Mouse (Mus musculus): Measurements from ENCODE around the gene Hsd17b1. TPM values are rescaled to one million over a fixed set of nuclear protein-coding genes. Genes with fewer than 3 reads are reported as not detected.

Gene Hsd17b1
- total RNA-seq, 2 experiments from 2014 or later = 0.43 to 0.79 TPM

DNA sequence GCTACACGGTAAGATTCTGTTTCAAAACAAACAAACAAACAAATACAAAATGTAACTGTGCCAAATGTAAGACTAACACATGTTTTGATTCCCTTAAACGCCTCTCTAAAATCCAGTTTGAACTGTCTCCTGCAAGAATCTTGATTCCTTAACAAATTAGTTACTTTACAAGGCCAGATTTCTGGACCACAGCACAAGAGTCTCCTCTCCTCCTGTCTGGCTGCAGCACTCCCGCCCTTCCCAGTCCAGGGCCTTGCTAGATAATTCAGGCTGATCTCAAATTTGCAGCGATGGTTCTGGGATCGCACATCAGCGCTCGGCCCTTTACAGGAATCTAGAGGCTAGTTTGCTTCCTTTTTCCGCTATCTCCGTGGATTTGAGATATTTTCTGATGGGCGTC is 3.4 kb downstream of the Hsd17b1 start:
- peak in 1 of 2 experiments; percentile 18 for DNase-seq (ENCODE audit: extremely low spot score in 1 of 2, low spot score in 2 of 2)
- intact Hi-C loops (cut with DNase I) = loop anchor here (5.0 kb wide), 1 partner anchor 96 kb away; the partner anchor contains the start of gene Ccr10

DNA sequence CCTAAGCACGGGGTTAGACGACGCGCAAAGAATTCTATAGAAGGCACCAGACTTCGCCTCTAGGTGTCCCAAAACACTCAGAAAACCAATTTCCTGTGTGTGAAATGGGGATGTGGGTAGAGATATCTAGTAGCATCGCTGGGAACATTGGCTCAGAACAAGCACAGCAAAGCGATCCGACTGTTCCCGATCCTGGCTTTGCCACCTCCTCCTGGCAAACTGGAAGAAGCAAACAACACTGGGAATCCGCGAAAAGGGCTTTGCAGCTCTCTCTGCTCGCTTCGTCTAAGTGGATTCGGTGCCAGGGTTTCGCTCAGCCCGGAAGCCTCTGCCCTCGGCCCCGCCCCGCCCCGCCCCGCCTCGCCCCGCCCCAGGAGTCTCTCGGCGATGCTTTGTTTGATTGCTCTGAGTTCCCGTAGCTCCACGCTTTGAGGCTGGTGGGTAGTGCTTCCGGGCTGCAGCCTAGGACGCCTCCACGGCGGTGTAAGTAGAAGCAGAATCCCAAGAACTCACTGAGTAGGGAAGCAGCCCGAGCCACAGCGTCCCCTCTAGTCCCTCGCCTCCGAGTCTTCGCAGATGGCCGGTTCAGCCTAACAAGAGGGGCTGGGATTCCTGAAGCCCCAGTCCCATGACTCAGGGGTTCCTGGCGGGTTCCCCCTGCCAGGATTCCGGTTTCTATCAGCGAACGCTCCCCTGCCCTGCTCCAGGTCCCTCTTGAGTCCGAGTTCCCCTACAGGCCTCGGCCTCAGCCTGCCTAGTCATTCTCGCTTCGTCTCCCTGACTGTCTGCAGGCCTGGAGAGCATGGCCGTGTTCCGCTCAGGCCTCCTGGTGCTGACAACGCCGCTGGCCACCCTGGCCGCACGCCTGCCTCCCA is 4.2 kb downstream of the Hsd17b1 start, which contains the start of gene Coasy:
Gene Coasy, plus strand, starts transcription at position 358 of the 875 bp plus-strand sequence.
- intact Hi-C loops (cut with DNase I) = loop anchor here (5.0 kb wide), 1 partner anchor 95 kb away; the partner anchor contains the start of gene Ccr10
- DNase-seq (ENCODE audit: extremely low spot score in 1 of 2, low spot score in 2 of 2) = peak; percentile 85 to 90

DNA sequence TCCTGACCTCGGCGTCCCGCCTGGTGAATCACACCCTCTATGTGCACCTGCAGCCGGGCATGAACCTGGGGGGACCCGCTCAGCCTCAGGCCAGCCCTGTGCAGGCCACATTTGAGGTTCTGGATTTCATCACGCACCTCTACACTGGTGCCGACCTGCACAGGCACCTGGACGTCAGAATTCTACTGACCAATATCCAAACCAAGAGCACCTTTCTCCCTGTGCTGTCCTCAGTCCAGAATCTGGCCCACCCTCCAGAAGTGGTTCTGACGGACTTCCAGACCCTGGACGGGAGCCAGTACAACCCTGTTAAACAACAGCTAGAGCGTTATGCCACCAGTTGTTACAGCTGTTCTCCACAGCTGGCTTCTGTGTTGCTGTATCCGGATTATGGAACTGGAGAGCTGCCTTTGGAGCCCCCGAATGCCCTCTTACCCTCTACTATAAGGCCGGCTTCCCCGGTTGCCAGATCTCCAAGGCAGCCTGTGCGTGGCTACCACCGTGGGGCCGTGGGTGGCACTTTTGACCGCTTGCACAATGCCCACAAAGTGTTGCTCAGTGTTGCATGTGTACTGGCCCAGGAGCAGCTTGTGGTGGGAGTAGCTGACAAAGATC is 5.0 kb downstream of the Hsd17b1 start:
- DNase-seq (ENCODE audit: extremely low spot score in 1 of 2, low spot score in 2 of 2) = peak in 1 of 2 experiments; percentile 65
- intact Hi-C loops (cut with DNase I) = loop anchor here (5.0 kb wide), 1 partner anchor 94 kb away; the partner anchor contains the start of gene Ccr10

DNA sequence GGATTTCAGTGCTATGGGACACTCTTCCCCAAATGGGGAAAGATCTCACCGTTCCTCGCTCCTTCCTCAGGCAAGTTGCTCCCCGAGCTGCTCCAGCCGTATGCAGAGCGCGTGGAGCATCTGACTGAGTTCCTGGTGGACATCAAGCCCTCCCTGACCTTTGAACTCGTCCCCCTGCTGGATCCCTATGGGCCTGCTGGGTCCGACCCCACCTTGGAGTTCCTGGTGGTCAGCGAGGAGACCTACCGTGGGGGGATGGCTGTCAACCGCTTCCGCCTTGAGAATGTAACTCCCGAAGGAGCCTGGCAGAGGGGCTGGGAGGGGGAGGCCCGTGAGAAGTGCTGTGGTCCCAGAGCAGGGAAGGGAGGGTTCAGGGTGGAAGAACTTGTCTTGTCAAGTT is 6.0 kb downstream of the Hsd17b1 start:
- DNase-seq (ENCODE audit: extremely low spot score in 1 of 2, low spot score in 2 of 2) = peak in 1 of 2 experiments; percentile 32
- intact Hi-C loops (cut with DNase I) = loop anchor here (5.0 kb wide), 1 partner anchor 93 kb away; the partner anchor contains the start of gene Ccr10

DNA sequence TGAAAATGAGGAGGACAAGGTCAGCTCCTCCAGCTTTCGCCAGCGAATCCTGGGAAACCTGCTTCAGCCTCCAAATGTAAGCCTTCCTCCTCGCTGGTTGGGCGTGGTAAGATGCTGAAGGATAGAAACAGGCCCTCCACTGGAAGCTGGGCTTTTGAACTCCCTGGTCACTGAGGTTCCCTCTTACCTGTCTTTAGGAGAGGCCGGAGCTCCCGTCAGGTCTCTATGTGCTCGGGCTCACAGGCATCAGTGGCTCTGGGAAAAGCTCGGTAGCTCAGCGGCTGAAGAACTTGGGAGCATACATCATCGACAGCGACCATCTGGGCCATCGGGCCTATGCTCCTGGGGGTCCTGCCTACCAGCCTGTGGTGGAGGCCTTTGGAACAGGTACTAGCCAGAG is 6.6 kb downstream of the Hsd17b1 start:
- DNase-seq (ENCODE audit: extremely low spot score in 1 of 2, low spot score in 2 of 2) = peak in 1 of 2 experiments; percentile 22
- intact Hi-C loops (cut with DNase I) = loop anchor here (5.0 kb wide), 1 partner anchor 92 kb away; the partner anchor contains the start of gene Ccr10

DNA sequence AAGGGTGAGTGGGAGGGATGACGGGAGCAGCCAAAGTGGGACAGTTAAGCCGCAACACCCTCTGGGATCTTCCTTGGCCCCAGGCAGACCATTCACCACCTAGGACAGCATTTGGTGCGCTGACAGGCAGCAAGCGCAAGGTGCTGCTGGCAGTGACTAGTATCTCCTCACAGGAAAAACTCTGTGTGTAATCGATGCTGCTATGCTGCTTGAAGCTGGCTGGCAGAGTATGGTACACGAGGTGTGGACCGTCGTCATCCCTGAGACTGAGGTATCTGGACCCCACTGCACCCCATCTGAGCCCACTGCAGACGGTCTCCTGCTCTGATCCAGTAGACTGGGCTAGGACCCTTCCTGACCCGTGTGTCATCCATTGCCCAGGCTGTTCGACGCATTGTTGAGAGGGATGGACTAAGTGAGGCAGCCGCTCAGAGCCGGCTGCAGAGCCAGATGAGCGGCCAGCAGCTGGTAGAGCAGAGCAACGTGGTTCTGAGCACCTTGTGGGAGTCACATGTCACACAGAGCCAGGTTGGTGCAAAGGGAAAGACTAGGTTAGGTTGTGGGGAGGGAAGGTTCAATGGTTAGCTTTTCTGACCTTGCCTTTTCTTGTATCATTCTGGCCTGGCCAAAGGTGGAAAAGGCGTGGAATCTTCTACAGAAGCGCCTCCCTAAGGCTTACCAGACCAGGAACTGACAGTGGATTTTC is 7.6 kb downstream of the Hsd17b1 start:
- intact Hi-C loops (cut with DNase I) = no loop called here
- peak in 1 of 2 experiments; percentile 16 for DNase-seq (ENCODE audit: extremely low spot score in 1 of 2, low spot score in 2 of 2)

DNA sequence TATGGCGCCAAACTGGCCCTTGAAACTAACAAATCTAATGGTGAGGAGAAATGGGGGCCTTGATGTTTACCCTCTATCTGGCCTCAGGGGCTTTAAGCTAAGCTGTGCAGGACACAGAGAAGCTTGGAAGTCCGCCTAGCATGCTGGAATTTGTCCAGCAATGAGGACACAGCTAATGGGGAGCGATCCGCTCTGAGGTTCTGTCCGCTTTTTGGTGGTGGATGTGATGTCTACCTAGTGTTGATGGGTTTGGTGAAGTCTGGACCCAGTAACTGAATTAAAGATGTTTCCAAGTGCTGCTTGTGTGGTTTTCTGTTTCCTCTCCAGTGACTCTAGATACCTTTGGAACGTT is 8.1 kb downstream of the Hsd17b1 start:
- intact Hi-C loops (cut with DNase I) = no loop called here
- DNase-seq (ENCODE audit: extremely low spot score in 1 of 2, low spot score in 2 of 2) = no peak

DNA sequence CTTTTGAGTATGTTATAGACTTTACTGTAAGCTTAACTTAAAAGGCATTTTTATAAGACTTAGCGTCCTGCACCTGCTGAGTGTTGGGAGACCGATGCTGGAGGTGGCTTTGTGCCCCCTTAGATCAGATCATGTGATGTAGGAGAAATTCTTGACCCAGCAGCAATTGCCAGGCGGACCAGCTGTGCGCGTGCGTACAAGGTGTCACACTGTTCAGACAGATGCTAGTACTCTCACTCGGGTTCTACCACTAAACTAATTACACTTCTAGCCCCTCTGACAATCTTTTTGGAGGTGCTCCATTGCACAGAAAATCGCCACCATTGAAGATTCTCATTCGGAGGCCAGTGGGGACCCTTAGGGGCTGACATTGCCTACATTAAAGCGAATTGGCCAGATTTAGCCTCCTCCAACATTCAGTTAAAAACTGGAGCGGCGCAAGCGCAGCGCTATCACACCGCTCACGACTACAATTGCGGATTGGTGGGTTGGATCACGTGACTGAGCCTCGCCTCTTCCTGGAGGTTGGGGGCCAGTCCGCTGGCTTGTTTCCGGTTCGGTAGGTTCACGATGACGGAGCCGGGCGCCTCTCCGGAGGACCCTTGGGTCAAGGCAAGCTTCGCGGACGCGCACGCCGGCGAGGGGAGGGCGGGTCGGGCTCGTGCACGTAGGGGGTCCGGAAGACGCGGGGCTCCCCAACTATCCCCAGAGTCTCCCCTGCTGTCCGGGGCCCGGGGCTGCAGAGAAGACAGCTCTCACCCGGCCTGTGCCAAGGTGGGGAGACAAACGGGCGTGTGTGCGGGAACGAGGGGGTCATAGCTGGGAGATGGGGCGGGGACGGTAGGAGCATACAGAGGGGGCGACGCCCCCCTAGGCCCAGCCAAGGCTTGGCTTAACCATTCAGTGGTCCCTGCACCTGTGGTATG is 8.8 kb downstream of the Hsd17b1 start, which contains the start of gene Mlx:
Gene Mlx, plus strand, starts transcription at position 522 of the 926 bp plus-strand sequence.
- intact Hi-C loops (cut with DNase I) = no loop called here
- DNase-seq (ENCODE audit: extremely low spot score in 1 of 2, low spot score in 2 of 2) = peak; percentile 91 to 95

DNA sequence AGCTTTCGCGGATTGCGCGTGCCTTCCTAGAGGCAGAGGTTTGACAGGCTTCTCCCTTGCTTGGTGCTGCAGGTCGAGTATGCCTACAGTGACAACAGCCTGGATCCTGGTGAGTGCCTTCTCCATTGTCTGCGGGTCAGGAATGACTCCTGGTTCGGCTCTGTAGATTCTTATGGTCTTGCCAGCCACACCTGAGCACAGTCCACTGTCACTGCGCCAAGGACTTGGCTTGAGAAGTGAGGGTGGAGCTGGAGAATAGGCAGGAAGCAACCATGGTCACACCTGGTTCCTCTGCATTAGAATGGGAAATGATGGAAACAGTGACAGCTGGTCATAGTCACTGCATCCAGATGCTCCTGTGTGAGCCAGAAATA is 9.5 kb downstream of the Hsd17b1 start:
- intact Hi-C loops (cut with DNase I) = no loop called here
- peak in 1 of 2 experiments; percentile 38 for DNase-seq (ENCODE audit: extremely low spot score in 1 of 2, low spot score in 2 of 2)

DNA sequence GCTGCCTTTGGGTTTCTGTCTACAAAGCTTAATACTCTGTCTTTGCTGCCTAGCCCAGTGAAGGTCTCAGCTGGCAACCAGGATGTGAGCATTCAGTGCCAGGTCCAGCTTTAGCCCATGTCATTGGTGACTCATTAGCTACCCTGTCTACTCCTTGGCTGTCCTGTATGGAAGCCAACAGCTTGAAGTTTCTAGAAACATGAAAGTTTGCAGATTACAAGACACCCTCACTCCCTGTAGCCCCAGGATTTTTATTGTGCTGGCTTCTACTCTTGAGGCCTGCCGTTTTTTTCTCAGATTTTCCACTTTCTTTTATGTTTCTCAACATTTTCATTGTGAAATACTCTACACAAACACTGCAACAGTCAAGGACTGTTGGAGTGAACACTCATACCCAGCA is 11.7 kb downstream of the Hsd17b1 start:
- no peak for DNase-seq (ENCODE audit: extremely low spot score in 1 of 2, low spot score in 2 of 2)
- intact Hi-C loops (cut with DNase I) = no loop called here

DNA sequence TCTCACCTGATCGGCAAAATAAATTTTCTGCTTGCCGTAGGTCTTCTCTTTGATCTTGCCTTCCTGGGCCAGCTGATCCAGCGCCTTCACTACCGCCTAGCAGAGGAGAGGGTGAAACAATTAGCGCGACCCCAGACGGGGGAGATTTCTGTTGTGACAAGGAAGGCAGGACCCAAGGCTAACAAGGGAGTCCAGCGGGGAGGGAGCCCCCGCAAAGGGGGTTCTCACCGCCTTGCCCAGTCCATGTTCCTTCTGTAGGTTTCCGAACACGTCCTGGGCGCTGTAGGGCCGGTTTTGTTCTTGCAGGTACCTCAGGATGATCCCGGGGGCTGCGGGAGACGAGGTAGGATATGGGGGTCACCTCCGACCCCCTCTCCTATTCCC is 16.7 kb downstream of the Hsd17b1 start:
- no peak for DNase-seq (ENCODE audit: extremely low spot score in 1 of 2, low spot score in 2 of 2)
- intact Hi-C loops (cut with DNase I) = no loop called here

DNA sequence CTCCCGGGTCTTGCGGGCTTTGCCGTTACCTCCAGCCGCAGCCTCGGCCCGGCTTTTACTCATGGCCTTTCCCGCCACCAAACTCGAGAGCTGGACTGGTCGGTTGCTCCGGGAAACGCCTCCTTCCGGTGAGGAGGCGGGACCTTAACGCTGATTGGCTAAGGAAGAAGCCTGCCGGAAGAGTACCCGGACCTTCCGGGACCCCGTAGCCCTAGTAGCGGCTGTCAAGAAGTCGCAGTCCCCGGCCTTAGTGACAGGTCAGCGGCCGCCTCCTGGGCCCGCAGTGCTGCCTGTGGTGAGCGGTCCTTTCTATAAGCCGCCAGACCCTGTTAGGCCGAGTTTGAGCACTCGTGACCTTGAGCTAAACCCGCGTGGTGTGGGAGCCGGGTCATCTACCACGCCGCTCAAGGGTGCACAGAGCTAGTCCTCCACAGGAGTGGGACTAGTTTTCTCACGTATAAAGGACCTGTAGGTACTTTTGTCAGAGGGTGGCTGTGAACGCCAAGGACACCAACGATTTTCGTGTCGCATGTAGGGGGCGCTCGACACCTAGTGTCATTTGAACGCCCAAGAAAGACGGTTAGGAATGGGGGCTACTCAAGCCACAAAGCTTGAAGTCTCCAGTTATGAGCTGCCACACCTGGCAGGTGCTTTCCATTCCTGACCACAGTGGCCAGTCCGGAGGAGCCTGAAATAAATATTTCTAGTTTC is 17.3 kb downstream of the Hsd17b1 start, which contains the start of gene Psmc3ip:
Gene Psmc3ip, minus strand, starts transcription at position 123 of the 711 bp plus-strand sequence.
- intact Hi-C loops (cut with DNase I) = loop anchor here (2.0 kb wide), 1 partner anchor 81 kb away; no protein-coding TSS in a partner anchor
- DNase-seq (ENCODE audit: extremely low spot score in 1 of 2, low spot score in 2 of 2) = peak; percentile 94 to 96

DNA sequence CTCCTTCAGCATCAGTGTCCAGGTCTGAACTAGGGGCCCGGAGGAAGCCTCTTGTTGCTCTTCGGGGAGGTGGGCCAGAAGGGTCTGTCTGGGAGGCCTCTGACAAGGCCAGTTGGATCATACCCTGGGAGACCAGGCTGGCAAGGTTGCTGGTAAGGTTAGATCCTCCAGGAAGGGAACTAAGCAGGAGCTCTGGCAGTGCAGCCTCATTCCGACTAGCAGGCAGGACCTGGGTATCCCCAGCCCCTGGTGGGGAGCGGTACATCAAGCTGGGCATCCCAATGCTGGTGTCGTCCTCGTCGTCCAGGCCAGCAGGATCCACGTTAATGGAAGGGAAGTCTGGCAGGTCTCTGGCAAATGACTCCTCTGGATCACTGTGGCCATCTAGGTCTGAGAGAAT is 20.0 kb downstream of the Hsd17b1 start:
- no peak for DNase-seq (ENCODE audit: extremely low spot score in 1 of 2, low spot score in 2 of 2)
- intact Hi-C loops (cut with DNase I) = no loop called here

DNA sequence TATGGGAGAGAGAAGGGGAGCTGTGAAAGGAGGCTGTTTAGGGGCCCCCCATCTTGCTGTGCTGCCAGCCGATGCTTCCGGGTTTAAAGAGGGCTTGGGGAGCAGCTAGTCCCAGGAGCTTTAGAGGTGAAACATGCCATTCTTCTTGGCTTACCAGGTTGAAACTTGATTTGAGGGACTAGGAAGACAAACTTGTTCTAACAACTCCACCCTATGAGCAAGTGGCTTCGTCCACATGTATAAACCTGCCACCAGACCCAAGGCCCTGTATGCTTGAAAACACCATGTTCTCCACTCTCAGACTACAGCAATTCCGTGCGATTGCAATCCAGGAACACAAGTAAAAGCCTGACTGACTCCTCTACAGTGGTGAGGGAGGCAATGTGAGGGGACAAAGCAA is 24.8 kb downstream of the Hsd17b1 start:
- DNase-seq (ENCODE audit: extremely low spot score in 1 of 2, low spot score in 2 of 2) = no peak
- intact Hi-C loops (cut with DNase I) = no loop called here

DNA sequence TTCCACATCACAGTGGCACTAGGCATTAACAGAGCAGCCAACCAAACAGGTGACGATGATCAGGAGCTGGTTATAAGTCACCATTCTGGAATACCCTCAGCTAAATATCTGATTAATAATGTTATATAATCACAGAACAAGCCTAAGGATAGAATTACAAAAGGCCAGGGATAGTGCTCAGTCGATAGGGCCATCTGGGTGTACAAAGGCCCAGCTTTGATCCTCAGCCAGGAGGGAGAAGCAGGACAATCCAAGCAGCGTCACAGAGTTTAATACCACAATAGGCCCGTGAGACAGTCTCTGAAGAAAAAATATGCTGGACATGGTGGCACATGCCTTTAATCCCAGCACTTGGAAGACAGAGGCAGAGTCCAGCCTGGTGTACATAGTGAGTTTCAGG is 31.1 kb downstream of the Hsd17b1 start:
- intact Hi-C loops (cut with DNase I) = no loop called here
- no peak for DNase-seq (ENCODE audit: extremely low spot score in 1 of 2, low spot score in 2 of 2)

DNA sequence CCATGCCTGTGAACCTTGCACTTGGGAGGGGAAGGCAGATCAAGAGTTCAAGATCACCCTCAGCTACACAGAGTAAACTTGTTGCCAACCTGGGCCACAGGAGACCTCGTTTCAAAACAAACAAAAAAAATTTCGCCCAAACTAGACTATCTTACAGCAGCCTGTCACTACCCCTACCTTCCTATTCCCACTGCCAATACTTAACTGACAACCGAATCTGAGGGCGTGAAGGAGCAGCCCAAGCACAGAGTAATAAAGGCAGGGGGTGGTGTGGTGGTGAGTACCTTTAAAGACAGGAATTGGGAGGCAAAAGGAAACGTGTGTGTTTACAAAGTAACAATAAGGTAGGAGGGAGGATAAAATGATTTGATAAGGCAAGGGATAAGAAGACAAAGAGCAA is 32.5 kb downstream of the Hsd17b1 start:
- DNase-seq (ENCODE audit: extremely low spot score in 1 of 2, low spot score in 2 of 2) = no peak
- intact Hi-C loops (cut with DNase I) = no loop called here

DNA sequence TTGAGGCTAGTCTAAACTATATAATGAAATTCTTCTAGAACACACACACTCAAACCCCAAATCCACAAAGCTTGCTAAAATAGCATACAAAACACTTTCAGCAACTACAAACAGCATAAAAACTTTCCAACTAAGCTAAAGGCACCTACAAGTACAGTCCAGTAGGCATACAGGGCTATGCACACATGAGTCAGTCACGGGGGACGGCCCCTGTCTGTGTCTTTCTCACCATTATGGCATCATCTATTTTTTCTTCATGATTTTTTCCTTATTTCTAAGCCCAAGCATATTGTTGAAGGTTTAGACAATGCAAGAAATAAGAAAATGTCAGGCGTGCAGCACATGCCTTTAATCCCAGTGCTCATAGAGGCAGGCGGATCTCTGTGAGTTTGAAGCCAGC is 33.0 kb downstream of the Hsd17b1 start:
- intact Hi-C loops (cut with DNase I) = no loop called here
- DNase-seq (ENCODE audit: extremely low spot score in 1 of 2, low spot score in 2 of 2) = no peak

DNA sequence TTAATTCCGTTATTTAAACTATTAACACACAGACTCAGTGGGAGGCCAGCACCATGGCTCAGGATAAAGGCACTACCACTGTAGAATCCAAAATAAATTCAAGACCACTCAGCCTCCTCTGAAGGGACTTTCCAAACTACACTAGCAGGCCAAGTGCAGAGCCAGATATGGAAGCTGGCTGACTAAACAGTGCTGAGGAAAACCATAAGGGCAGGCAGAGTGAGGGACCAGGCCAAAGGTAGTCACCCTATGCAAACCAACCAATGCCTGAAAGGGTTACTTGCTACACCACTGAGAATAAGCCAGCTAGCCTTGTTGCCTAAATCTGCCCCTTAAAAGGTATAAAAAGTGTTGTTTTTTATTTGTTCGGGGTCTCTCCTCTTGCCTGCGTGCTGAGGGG is 34.0 kb downstream of the Hsd17b1 start:
- intact Hi-C loops (cut with DNase I) = no loop called here

More for the DNA sequence above, 34.0 kb downstream of the Hsd17b1 start:
- DNase-seq (ENCODE audit: extremely low spot score in 1 of 2, low spot score in 2 of 2) = no peak
